Mouse (Mus musculus) stomach, postnatal 0 days (tissue): ENCODE results near the gene Myh7. TPM values are rescaled to one million over a fixed set of nuclear protein-coding genes. Genes with fewer than 3 reads are reported as not detected.

Source experiments
- ATAC-seq: fragments of 200-750 bp; cut with Nextera tagmentation; 2 replicates; pipeline ENCODE4 v1.8.0; 2017; ENCODE audit not compliant: low FRiP score, low TSS enrichment
- DNase-seq: peaks from one replicate; pipeline ENCODE4 v3.0.0-alpha.2; 2016; ENCODE audit warnings: low spot score
- H3K27ac ChIP-seq: fragments of 300-500 bp; sonication (generic); replicated peaks from 2 replicates; pipeline ENCODE4 v1.5.1; 2014; ENCODE audit warnings: mild to moderate bottlenecking, control low read depth
- H3K27me3 ChIP-seq: fragments of 300-500 bp; sonication (generic); 2 replicates; pipeline ENCODE4 v1.6.1; 2014; ENCODE audit warnings: low read length; ENCODE audit not compliant: control insufficient read depth, insufficient read depth
- H3K36me3 ChIP-seq: fragments of 300-500 bp; sonication (generic); 2 replicates; pipeline ENCODE4 v1.6.1; 2014; ENCODE audit warnings: low read length, mixed read lengths; ENCODE audit not compliant: control insufficient read depth, insufficient read depth
- H3K4me1 ChIP-seq: fragments of 300-500 bp; sonication (generic); replicated peaks from 2 replicates; pipeline ENCODE4 v1.6.1; 2014; ENCODE audit warnings: antibody characterized with exemption; ENCODE audit not compliant: control insufficient read depth, insufficient read depth
- H3K4me2 ChIP-seq: fragments of 300-500 bp; sonication (generic); replicated peaks from 2 replicates; pipeline ENCODE4 v1.6.1; 2014; ENCODE audit warnings: low read depth, mild to moderate bottlenecking, control low read depth, moderate library complexity
- H3K4me3 ChIP-seq: fragments of 300-500 bp; sonication (generic); 2 replicates; pipeline ENCODE4 v1.5.1; 2014; ENCODE audit warnings: low read depth, low read length, control low read depth
- H3K9ac ChIP-seq: fragments of 300-500 bp; sonication (generic); 2 replicates; pipeline ENCODE4 v1.6.1; 2014; ENCODE audit warnings: mild to moderate bottlenecking, low read length, control low read depth, mixed read lengths
- H3K9me3 ChIP-seq: fragments of 300-500 bp; sonication (generic); 2 replicates; pipeline ENCODE4 v1.6.1; 2016; ENCODE audit warnings: low read length; ENCODE audit not compliant: control insufficient read depth
- CTCF ChIP-seq: IDR thresholded peaks from 2 replicates; pipeline ENCODE4 v1.5.1; 2016; ENCODE audit warnings: antibody characterized with exemption, low read depth, mild to moderate bottlenecking, moderate library complexity
- EP300 ChIP-seq: optimal IDR thresholded peaks from 2 replicates; pipeline ENCODE3; 2016; ENCODE audit warnings: antibody characterized with exemption
- WGBS: fragments of 180-500 bp; shearing (Covaris S2); extraction: QIAGEN DNeasy Blood & Tissue Kit; methylation state at CpG from one replicate; pipeline ENCODE4 v1.1.7; 2014; 5-methylcytosine and 5-hydroxymethylcytosine counted together
- microRNA counts: library from miRNA; unstranded; fragments of <30 nt; microRNA quantifications from one replicate; lab custom pipeline; 2015
- microRNA-seq: library from miRNA; unstranded; fragments of <30 nt; microRNA quantifications from one replicate; pipeline ENCODE4, GENCODE M21; 2016
- polyA plus RNA-seq: library from polyadenylated mRNA; unstranded; fragments of >200 nt; fragmentation: Nextera tagmentation; extraction: Ambion mirVana; gene quantifications from 2 replicates; pipeline ENCODE4 v1.2.1, GENCODE M21; 2015

Gene Myh7
- polyA plus RNA-seq, 1 experiment from 2014 or later, result 1.4 TPM

- H3K4me3 ChIP-seq, result peak overlapping the region; percentile 56
- WGBS, result 13% methylated on average over 7 of the region's 7 CpGs
- H3K4me1 ChIP-seq, result peaks cover 4% of the 10 kb centered on the region
- DNase-seq (peak; percentile 49), ATAC-seq (peak; percentile 60)
- peak overlapping the region; percentile 88 for H3K9ac ChIP-seq
- TF ChIP-seq CTCF (no peak), EP300 (no peak)
- peak overlapping the region; percentile 88 for H3K4me2 ChIP-seq
- H3K36me3 ChIP-seq, result no peaks in the 10 kb centered on the region
- H3K9me3 ChIP-seq, result no peaks in the 10 kb centered on the region
- H3K27ac ChIP-seq, result peak overlapping the region; percentile 98
- no peaks in the 10 kb centered on the region for H3K27me3 ChIP-seq
Measured at GRCm38 (mm10) chr14:54924641-54925348, 69.6 kb downstream of the Myh7 start.

MicroRNA genes within 50 kb of the gene (microRNA counts, 519-probe panel; counts per million panel counts)
- microRNA mmu-miR-208a (lab: Ali Mortazavi, UCI) (not detected), microRNA mmu-miR-208b (lab: Ali Mortazavi, UCI) (2,921 counts per million, percentile 9 among the panel's probes with 10 or more counts)

Small RNA genes within 50 kb of the gene (microRNA-seq; reads per million reads assigned to microRNA genes)
- 1.6 reads per million for gene Mir208a
- 113 reads per million, percentile 46 among the genes with 10 or more reads in this experiment for gene Mir208b

Other genes with a start within 250 kb of the Myh7 start
- gene Slc7a8, start 212.7 kb downstream of the Myh7 start, polyA plus RNA-seq, result 3.1 and 4.2 TPM in 2 replicates
- gene Rnf212b, start 180.5 kb downstream of the Myh7 start, polyA plus RNA-seq, result not detected in 2 replicates
- 4.5 and 5.0 TPM in 2 replicates for gene Homez, start 123.7 kb downstream of the Myh7 start, polyA plus RNA-seq
- gene Ppp1r3e, start 117.1 kb downstream of the Myh7 start, polyA plus RNA-seq, result 1.7 and 2.2 TPM in 2 replicates
- 4.3 and 4.7 TPM in 2 replicates for gene Bcl2l2, start 111.2 kb downstream of the Myh7 start, polyA plus RNA-seq
- gene Gm20521, start 111.2 kb downstream of the Myh7 start, polyA plus RNA-seq, result 1.2 TPM in 2 replicates
- 46.4 and 56.2 TPM in 2 replicates for gene Pabpn1, start 102.1 kb downstream of the Myh7 start, polyA plus RNA-seq
- 15.4 and 20.6 TPM in 2 replicates for gene Slc22a17, start 81.5 kb downstream of the Myh7 start, polyA plus RNA-seq
- 14.1 and 16.8 TPM in 2 replicates for gene Efs, start 68.5 kb downstream of the Myh7 start, polyA plus RNA-seq
- gene Il25, start 61.9 kb downstream of the Myh7 start, polyA plus RNA-seq, result 0.15 TPM in 1 of 2 replicates, not detected in the other
- 3.3 and 4.6 TPM in 2 replicates for gene Cmtm5, start 58.4 kb downstream of the Myh7 start, polyA plus RNA-seq
- gene Myh6, start 27.7 kb downstream of the Myh7 start, polyA plus RNA-seq, result 0.27 and 0.29 TPM in 2 replicates
- gene Gm17428, start 17.7 kb downstream of the Myh7 start, polyA plus RNA-seq, result not detected in 2 replicates
- gene Ngdn, start 20.8 kb upstream of the Myh7 start, polyA plus RNA-seq, result 54.4 and 55.2 TPM in 2 replicates
- 1.0 and 1.3 TPM in 2 replicates for gene Zfhx2, start 97.7 kb upstream of the Myh7 start, polyA plus RNA-seq
- 11.5 and 11.8 TPM in 2 replicates for gene Thtpa, start 100.2 kb upstream of the Myh7 start, polyA plus RNA-seq
- gene Ap1g2, start 112.0 kb upstream of the Myh7 start, polyA plus RNA-seq, result 26.4 and 31.0 TPM in 2 replicates
- gene Jph4, start 122.3 kb upstream of the Myh7 start, polyA plus RNA-seq, result 0.82 and 1.0 TPM in 2 replicates
- 0.18 and 0.23 TPM in 2 replicates for gene Dhrs2, start 227.4 kb upstream of the Myh7 start, polyA plus RNA-seq